Mouse (Mus musculus): ENCODE results near the gene Lrrc71. TPM values are rescaled to one million over a fixed set of nuclear protein-coding genes. Genes with fewer than 3 reads are reported as not detected.

Lrrc71 gene
- total RNA-seq, 1 experiment from 2014 or later, result 0.12 TPM

GRCm38 (mm10) chr3:87733098-87733497 is 15.3 kb downstream of the Lrrc71 start:
- no peak for ATAC-seq (ENCODE audit: extremely low read depth, insufficient number of reproducible peaks, low FRiP score, poor library complexity, severe bottlenecking)

- ATAC-seq (ENCODE audit: extremely low read depth, insufficient number of reproducible peaks, low FRiP score, poor library complexity, severe bottlenecking), result no peak
These were observed 19.7 kb downstream of the Lrrc71 start for GRCm38 (mm10) chr3:87728696-87729095.

- ATAC-seq (ENCODE audit: extremely low read depth, insufficient number of reproducible peaks, low FRiP score, poor library complexity, severe bottlenecking), result no peak
These were observed 22.2 kb downstream of the Lrrc71 start for GRCm38 (mm10) chr3:87726191-87726590.

- ATAC-seq (ENCODE audit: extremely low read depth, insufficient number of reproducible peaks, low FRiP score, poor library complexity, severe bottlenecking), result no peak
These were observed 22.8 kb downstream of the Lrrc71 start for GRCm38 (mm10) chr3:87725396-87726160.

- ATAC-seq (ENCODE audit: extremely low read depth, insufficient number of reproducible peaks, low FRiP score, poor library complexity, severe bottlenecking), result no peak
These were observed 23.9 kb downstream of the Lrrc71 start for GRCm38 (mm10) chr3:87724556-87724955.

- no peak for ATAC-seq (ENCODE audit: extremely low read depth, insufficient number of reproducible peaks, low FRiP score, poor library complexity, severe bottlenecking)
These were observed 29.9 kb downstream of the Lrrc71 start for GRCm38 (mm10) chr3:87718525-87718924.

Other genes with a start within 250 kb of the Lrrc71 start
- gene Etv3, start 223.2 kb downstream of the Lrrc71 start, total RNA-seq (2017), result 47.8 and 49.7 TPM in 2 replicates
- 31.5 and 32.4 TPM in 2 replicates for gene Arhgef11, start 131.1 kb downstream of the Lrrc71 start, total RNA-seq (2017)
- not detected in 2 replicates for gene Ntrk1, start 46.5 kb upstream of the Lrrc71 start, total RNA-seq (2017)
- gene Insrr, start 48.3 kb upstream of the Lrrc71 start, total RNA-seq (2017), result not detected in 2 replicates
- gene Pear1, start 75.7 kb upstream of the Lrrc71 start, total RNA-seq (2017), result 7.4 and 8.4 TPM in 2 replicates
- 11.8 and 14.6 TPM in 2 replicates for gene Sh2d2a, start 98.1 kb upstream of the Lrrc71 start, total RNA-seq (2017)
- 37.2 and 37.4 TPM in 2 replicates for gene Prcc, start 137.0 kb upstream of the Lrrc71 start, total RNA-seq (2017)
- 78.5 and 81.7 TPM in 2 replicates for gene Hdgf, start 157.7 kb upstream of the Lrrc71 start, total RNA-seq (2017)
- 144 and 147 TPM in 2 replicates for gene Mrpl24, start 170.9 kb upstream of the Lrrc71 start, total RNA-seq (2017)
- 32.5 and 33.1 TPM in 2 replicates for gene Isg20l2, start 181.7 kb upstream of the Lrrc71 start, total RNA-seq (2017)
- 27.9 and 37.2 TPM in 2 replicates for gene Rrnad1, start 182.1 kb upstream of the Lrrc71 start, total RNA-seq (2017)
- gene Crabp2, start 200.0 kb upstream of the Lrrc71 start, total RNA-seq (2017), result not detected in 2 replicates
- 0.12 TPM in 1 of 2 replicates, not detected in the other for gene Nes, start 222.5 kb upstream of the Lrrc71 start, total RNA-seq (2017)

Measured in neutrophil, adult 5-6 weeks (primary cell).